Mouse (Mus musculus): ENCODE data around the gene Zbed4.

DNA sequence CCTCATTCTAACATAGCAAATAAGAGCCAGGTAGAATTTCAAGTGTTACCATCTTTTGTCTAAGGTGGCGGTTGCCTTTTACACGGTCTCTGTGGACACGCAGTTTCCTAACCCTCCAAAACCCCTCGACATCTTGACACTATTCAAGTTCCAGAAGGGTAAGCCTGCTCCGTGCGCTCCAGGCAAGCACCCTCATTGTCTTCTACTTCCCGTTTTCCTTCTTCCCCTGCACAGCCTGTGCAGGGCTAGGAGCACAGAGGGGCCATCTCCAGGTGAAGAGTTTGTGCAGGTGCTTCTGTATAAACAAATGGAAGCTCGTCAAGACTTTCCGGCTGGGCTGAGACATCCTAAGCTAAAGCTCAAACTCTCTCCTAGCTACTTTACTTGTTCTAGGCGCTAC is 1.4 kb upstream of the Zbed4 start:
- TF ChIP-seq TAL1 (IDR thresholded peaks at IDR 0.05; ENCODE audit: low read length) = no peak
- TF ChIP-seq GATA1 (IDR thresholded peaks at IDR 0.05; ENCODE audit: low read length) = no peak
